ENCODE assay signal across 8 mouse cellular contexts in the genomic region with DNA sequence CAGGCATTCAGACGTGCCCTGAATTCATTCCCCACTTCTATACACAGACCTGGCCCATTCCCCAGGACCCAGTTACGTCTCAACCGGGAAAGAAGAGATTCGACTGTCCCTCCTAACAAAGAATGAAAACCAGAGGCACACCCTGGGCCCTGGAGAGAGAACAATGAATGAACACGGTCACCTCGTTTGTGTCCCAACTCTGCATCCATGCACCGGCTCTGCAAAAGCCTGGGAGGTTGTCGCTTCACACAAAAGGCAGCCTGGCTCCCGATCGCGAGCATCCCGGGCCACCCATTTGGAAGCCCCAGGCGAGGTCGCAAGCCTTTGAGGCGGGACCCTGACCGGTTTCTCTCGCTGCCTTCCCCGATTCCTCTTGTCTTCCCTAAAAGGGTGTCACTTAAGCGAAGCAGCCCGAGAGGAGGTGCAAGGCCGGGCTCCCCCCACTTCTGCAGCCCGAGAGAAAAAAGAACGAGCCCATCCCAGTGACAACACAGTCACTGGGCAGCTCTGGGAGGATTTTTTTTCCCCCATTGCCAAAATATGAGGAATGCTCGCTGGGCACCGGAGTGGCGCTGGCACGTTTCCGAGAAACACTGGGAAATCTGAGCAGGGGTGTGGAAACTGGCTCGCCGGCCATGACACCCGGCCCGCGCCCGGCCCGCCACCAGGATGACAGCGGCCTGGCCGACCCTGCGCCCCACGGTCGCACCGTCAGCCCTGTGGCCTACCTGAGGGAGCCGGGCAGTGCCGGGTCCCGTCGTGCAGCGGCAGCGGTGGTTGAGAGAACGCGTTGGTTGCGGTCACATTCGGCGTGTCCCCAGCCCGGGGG. TPM values are rescaled to one million over a fixed set of nuclear protein-coding genes. Genes with fewer than 3 reads are reported as not detected.
A peak's percentile ranks its signal among the peaks of the same experiment; 100 is the strongest.
DNase-seq lines count a peak whose midpoint lies in the region; ATAC-seq and TF ChIP-seq lines count a peak whose summit lies in the region.

No protein-coding gene starts in this region.

- TF ChIP-seq CTCF in bone marrow, adult 2 months (IDR thresholded peaks at IDR 0.05; ENCODE audit: control insufficient read depth, insufficient read depth, low read length) = no peak
- no peak for TF ChIP-seq CTCF in embryonic fibroblast, embryonic 13.5 days (IDR thresholded peaks at IDR 0.05; ENCODE audit: borderline replicate concordance, insufficient read depth, low read length)

- no peaks in the 10 kb centered on the region; the same call in 1 of the 2 replicates for H3K4me1 ChIP-seq in bone marrow, adult 2 months (ENCODE audit: control insufficient read depth, insufficient read depth, low read length)
- H3K4me1 ChIP-seq in embryonic fibroblast, embryonic 13.5 days (ENCODE audit: control insufficient read depth, insufficient read depth, low read length) = peaks cover 4% of the 10 kb centered on the region; the same call in 1 of the 2 replicates
- peaks cover 22% of the 10 kb centered on the region for H3K4me1 ChIP-seq in heart, embryonic 10.5 days
- peaks cover 20% of the 10 kb centered on the region for H3K4me1 ChIP-seq in midbrain, embryonic 16.5 days (ENCODE audit: control insufficient read depth, insufficient read depth, low read length)

- peak overlapping the region; percentile 98 for H3K9ac ChIP-seq in midbrain, embryonic 16.5 days (ENCODE audit: low read depth, low read length)

- no peaks in the 10 kb centered on the region for H3K27me3 ChIP-seq in heart, embryonic 10.5 days (ENCODE audit: insufficient read depth, poor library complexity, severe bottlenecking)
- no peaks in the 10 kb centered on the region for H3K27me3 ChIP-seq in midbrain, embryonic 16.5 days (ENCODE audit: control insufficient read depth, insufficient read depth, low read depth, low read length)
- H3K27me3 ChIP-seq in splenic B cell, adult 2 months (ENCODE audit: control insufficient read depth, insufficient read depth, low read length, poor library complexity, severe bottlenecking) = no peaks in the 10 kb centered on the region

- H3K36me3 ChIP-seq in heart, embryonic 10.5 days = 0 out of 2 replicates have a peak, but pooled peaks cover 4% of the 10 kb centered on the region
- no peaks in the 10 kb centered on the region for H3K36me3 ChIP-seq in midbrain, embryonic 16.5 days (ENCODE audit: control insufficient read depth, insufficient read depth, low read length)
- H3K36me3 ChIP-seq in splenic B cell, adult 2 months (ENCODE audit: control insufficient read depth, insufficient read depth, low read length, poor library complexity, severe bottlenecking) = no peaks in the 10 kb centered on the region

- peak; percentile 39; the same call in 1 of the 2 replicates for TF ChIP-seq POLR2A in bone marrow, adult 2 months (IDR thresholded peaks at IDR 0.05; ENCODE audit: borderline replicate concordance, control insufficient read depth, low read depth, low read length)
- TF ChIP-seq POLR2A in embryonic fibroblast, embryonic 13.5 days (IDR thresholded peaks at IDR 0.05; ENCODE audit: low read depth, low read length) = peak; percentile 54; the same call in 1 of the 2 replicates

- H3K9me3 ChIP-seq in heart, embryonic 10.5 days = no peaks in the 10 kb centered on the region
- H3K9me3 ChIP-seq in midbrain, embryonic 16.5 days (replicated peaks; ENCODE audit: control insufficient read depth, low read length, poor library complexity, severe bottlenecking) = no peaks in the 10 kb centered on the region

- WGBS in bone marrow, adult 2 months = under 1% methylated on average over 53 of the region's 53 CpGs
- under 1% methylated on average over 53 of the region's 53 CpGs for WGBS in heart, embryonic 10.5 days
- under 1% methylated on average over 52 of the region's 53 CpGs for WGBS in midbrain, embryonic 16.5 days

- DNase-seq in B cell, adult 2 months = peak; percentile 64 to 65
- DNase-seq in heart, embryonic 10.5 days (ENCODE audit: low spot score) = peak; percentile 86
- peak; percentile 77 for DNase-seq in kidney, adult 9 months
- peak; percentile 57 for DNase-seq in liver
- DNase-seq in splenic B cell, adult 2 months (ENCODE audit: low read depth, low spot score) = peak; percentile 41

- peak overlapping the region; percentile 89 for H3K4me3 ChIP-seq in bone marrow, adult 2 months (replicated peaks; ENCODE audit: control insufficient read depth, low read depth, low read length)
- H3K4me3 ChIP-seq in embryonic fibroblast, embryonic 13.5 days (ENCODE audit: insufficient read depth, low read length) = peak overlapping the region; percentile 89
- H3K4me3 ChIP-seq in heart, embryonic 10.5 days = peak overlapping the region; percentile 96
- H3K4me3 ChIP-seq in midbrain, embryonic 16.5 days (ENCODE audit: low read depth, low read length) = peak overlapping the region; percentile 88

- peak; percentile 49 for ATAC-seq in midbrain, embryonic 16.5 days

- H3K27ac ChIP-seq in bone marrow, adult 2 months (ENCODE audit: control insufficient read depth, insufficient read depth, low read depth, low read length, poor library complexity) = peak overlapping the region; percentile 99
- peak overlapping the region; percentile 90 for H3K27ac ChIP-seq in embryonic fibroblast, embryonic 13.5 days (ENCODE audit: insufficient read depth, low read length)
- peak overlapping the region; percentile 100 for H3K27ac ChIP-seq in heart, embryonic 10.5 days
- peak overlapping the region; percentile 99 for H3K27ac ChIP-seq in midbrain, embryonic 16.5 days (ENCODE audit: low read length)

- peak overlapping the region; percentile 92 for H3K4me2 ChIP-seq in midbrain, embryonic 16.5 days (ENCODE audit: low read length)

RNA-seq across cellular contexts. Expression of a gene that starts 0.7 kb away (rescaled TPM):
- 55.8 and 65.4 TPM in 2 replicates for polyA plus RNA-seq in bone marrow, adult 2 months (2011; ENCODE audit: insufficient read depth, insufficient read length, low replicate concordance, missing spikeins)
- 60.5 and 69.8 TPM in 2 replicates for polyA plus RNA-seq in embryonic fibroblast, embryonic 13.5 days (2011; ENCODE audit: insufficient read length, low read depth, missing spikeins)
- 94.0 and 101 TPM in 2 replicates for polyA plus RNA-seq in heart, embryonic 10.5 days (2016; fragmentation: Nextera tagmentation; extraction: Ambion mirVana)
- polyA plus RNA-seq in midbrain, embryonic 16.5 days (2015; fragmentation: Nextera tagmentation; extraction: Ambion mirVana) = 127 and 136 TPM in 2 replicates

Comparison
In these comparisons a context has a peak if more than half of its experiments do, and no peak if none do; other contexts are left out.
1. Peak in every context shown above with its lines: DNase-seq, ATAC-seq, H3K4me3 ChIP-seq and H3K27ac ChIP-seq.